Mouse (Mus musculus) Muller cell, postnatal 12 days (primary cell): ENCODE data around the gene Mtmr3.

Experiments
- DNase-seq: peaks from one replicate; pipeline ENCODE4 v3.0.0-alpha.2; 2015; ENCODE audit errors: inconsistent ontology term

Gene Mtmr3

DNA sequence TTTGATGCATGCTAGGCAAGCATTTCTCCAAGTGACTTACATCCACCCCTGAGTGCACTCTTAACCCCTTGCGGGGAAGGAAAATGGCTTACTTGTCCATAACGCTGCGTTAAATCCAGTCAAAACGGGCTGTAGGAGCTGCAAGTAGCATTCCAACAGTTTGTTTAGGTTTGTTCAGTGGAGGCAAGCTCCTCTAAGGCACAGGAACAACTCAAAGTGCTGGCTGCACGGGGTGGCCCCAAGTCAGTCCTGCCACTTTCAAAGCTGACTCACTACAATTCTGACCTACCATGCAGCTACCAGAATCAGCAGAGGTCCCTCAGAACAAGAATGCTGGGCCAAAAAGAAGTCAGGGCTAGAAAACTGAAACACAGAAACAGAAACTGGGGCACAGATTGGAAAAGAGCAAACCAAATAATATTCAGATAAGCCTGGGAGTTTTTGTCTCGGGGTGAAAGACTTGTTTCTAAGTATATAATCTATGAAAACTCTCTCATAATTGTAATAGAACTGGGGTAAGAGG lies 72.5 kb downstream of the Mtmr3 start:
- DNase-seq, result no peak

DNA sequence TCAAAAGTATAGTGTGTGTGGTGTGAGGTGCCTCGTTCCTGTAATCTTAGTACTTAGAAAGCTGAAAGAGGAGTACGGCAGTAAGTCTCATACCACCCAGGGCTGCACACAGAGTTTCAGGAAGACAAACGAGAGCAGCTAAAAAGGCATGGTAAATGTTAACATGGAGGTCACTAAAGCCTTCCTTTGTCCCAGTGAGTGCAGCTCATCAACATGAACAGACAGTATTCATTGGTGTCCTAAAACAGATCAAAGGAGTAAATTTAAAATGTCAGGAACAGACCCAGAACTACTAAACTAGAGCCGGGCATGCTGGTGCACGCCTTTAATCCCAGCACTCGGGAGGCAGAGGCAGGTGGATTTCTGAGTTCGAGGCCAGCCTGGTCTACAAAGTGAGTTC lies 75.7 kb downstream of the Mtmr3 start:
- no peak for DNase-seq

DNA sequence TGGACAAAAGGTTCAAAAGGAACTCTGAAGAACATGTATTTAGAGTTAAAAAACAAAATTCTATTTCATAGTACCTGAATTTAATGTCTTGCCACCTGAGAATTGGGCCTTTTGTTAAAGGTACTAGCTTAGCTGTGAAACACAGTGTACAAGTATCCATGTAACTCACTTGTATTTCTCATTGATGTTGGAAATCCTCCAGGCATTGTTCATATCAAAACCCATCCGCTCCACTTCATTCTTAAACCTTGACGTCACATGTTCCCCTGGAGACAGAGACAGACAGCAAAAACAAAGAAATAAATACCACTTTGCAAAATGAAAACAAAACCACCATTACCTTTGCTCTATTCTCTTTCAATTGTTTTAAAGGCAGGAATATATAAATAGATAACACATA lies 87.2 kb downstream of the Mtmr3 start:
- DNase-seq, result peak; percentile 79

- DNase-seq, result peak; percentile 12
These were observed 88.2 kb downstream of the Mtmr3 start for GRCm38 (mm10) chr11:4506486-4506885.

DNA sequence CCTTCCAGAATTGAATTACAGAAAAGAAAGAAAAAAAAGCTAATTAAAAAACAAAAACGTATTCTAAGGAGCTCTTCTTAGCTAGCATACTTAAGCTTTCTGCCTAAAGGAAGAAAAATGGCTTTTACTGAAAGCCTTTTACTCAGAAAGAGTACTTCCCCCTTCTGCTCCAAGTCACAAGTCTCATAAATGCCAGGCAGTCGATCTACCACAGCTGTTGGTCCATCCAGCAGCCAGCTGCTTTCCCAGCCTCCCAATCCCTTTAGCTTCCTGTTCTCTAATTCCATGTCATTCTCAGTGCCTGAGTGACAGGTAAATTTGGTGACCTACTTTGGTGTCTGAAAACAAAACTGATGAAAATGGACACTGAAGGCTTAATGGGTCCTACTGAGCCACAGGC lies 92.5 kb downstream of the Mtmr3 start:
- no peak for DNase-seq

GRCm38 (mm10) chr11:4500826-4501225 lies 93.8 kb downstream of the Mtmr3 start:
- DNase-seq, result no peak

GRCm38 (mm10) chr11:4500261-4500660 lies 94.4 kb downstream of the Mtmr3 start:
- no peak for DNase-seq

GRCm38 (mm10) chr11:4499456-4499855 lies 95.2 kb downstream of the Mtmr3 start:
- no peak for DNase-seq

DNA sequence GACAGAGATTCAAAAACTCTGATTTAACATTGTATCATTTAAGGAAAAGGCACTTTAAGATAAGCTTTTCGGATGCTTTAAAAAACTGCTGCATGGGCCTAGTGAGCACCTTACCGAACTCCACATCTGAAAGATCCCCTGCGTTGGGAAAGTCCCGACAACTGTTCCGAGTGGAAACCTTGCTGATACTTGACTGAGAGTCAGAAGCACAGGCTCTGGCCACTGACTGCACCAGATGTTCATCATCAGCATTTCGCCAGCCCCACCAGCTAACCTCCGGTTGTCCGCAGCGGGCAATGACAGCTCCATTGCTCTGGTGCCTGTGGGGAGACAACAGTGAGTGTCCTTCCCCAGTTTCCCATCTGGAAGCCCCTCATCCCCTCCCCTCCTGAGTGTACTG lies 95.9 kb downstream of the Mtmr3 start:
- DNase-seq, result no peak

GRCm38 (mm10) chr11:4497501-4498118 lies 97.1 kb downstream of the Mtmr3 start:
- peak; percentile 38 for DNase-seq

- no peak for DNase-seq
These were observed 99.6 kb downstream of the Mtmr3 start for GRCm38 (mm10) chr11:4495021-4495540.

GRCm38 (mm10) chr11:4489207-4489606 lies 105.5 kb downstream of the Mtmr3 start:
- DNase-seq, result no peak

- no peak for DNase-seq
These were observed 105.9 kb downstream of the Mtmr3 start for GRCm38 (mm10) chr11:4488798-4489197.

GRCm38 (mm10) chr11:4488367-4488766 lies 106.3 kb downstream of the Mtmr3 start:
- DNase-seq, result no peak

DNA sequence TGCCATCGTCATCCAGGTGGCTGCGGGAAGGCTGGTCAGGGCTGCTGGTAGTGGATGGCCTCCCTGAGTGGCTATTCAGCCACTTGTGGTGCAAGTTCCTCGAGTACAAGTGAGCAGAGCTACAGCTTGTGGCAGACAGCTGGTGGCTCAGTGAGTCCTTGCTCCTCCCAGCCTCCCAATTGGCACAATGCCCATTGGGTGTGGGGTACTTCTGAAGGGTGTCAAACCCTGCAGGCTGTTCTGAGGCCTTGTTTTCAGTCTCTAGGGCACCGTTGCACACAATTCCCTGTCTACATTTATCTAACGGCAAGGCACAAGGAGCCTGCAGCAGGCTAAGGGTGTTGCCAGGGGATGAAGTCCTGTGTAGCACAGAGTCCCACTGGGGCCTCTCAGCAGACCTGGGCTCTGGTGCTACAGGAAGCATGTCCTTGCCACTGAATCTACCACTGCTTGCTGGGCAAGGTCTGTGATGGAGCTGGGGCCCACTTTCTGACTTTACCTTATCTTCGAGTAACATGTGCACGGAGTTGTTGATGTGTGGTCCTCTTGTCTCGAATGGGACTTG lies 107.2 kb downstream of the Mtmr3 start:
- DNase-seq, result no peak

- DNase-seq, result no peak
These were observed 110.1 kb downstream of the Mtmr3 start for GRCm38 (mm10) chr11:4484541-4484940.

- DNase-seq, result no peak
These were observed 112.0 kb downstream of the Mtmr3 start for GRCm38 (mm10) chr11:4482641-4483040.

GRCm38 (mm10) chr11:4476184-4476697 lies 118.4 kb downstream of the Mtmr3 start:
- DNase-seq, result no peak

DNA sequence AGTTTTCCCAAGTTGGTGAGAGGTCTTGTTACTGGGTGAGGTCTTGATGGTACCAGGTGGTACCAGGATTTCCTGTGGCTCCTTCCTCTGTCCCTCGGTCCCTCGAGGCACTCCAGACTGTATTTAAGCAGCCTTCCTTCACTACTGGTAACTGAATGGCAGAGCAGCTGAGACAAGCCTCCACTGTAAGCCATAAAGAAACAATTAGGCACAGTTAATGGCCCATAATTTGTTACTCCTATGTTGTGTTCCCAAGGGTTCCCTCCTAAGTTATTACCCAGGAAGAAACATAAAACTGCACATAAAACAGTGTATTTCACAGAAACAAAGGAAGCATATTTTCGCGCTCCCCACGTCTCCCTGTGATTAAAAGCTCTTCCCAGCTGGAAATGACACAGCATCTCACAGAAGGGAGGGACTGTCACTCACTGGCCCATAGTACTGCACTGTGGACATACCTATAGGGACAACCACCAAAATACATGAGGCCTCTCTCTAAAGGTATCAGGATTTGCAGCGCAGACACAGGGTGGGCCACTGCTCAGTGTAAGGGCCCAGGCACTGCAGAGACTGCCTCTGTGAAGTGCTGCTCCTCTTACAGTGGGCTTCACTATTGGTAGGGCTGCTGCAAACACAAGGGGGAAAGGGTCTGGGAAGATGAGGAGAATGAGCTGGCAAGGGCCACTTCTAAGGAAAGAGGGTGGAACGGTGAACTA lies 122.0 kb downstream of the Mtmr3 start:
- DNase-seq, result no peak

GRCm38 (mm10) chr11:4471734-4472133 lies 122.9 kb downstream of the Mtmr3 start:
- peak; percentile 20 for DNase-seq

- no peak for DNase-seq
These were observed 123.4 kb downstream of the Mtmr3 start for GRCm38 (mm10) chr11:4471251-4471650.

DNA sequence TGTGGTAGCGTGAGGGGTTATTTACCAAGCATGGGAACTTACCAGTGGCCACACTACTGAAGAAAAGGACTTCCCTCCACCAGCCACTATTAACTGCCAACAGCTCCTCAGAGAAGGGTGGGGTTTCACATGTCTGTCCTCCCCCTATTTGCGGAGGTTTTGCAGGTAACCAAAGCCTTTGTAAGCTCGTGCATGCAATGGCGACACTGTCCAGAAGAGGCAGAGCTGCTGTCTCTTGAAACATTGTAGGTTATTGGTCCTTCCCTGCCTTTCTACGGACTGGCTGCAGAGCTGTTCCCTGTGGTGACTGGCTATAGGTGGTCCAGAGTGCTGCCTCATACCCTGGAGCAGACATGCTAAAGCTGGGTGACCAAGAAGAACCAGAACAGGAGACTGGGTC lies 125.6 kb downstream of the Mtmr3 start:
- no peak for DNase-seq

- DNase-seq, result no peak
These were observed 127.2 kb downstream of the Mtmr3 start for GRCm38 (mm10) chr11:4467436-4467835.
